Mouse (Mus musculus) heart, embryonic 14.5 days (tissue): ENCODE measurements around the gene Emb. TPM values are rescaled to one million over a fixed set of nuclear protein-coding genes. Genes with fewer than 3 reads are reported as not detected.

Experiments
- ATAC-seq: fragments of 200-750 bp; cut with Nextera tagmentation; 2 replicates; pipeline ENCODE4 v1.8.0; 2017; ENCODE audit warnings: low read depth, moderate TSS enrichment; ENCODE audit not compliant: insufficient number of reproducible peaks, insufficient read depth, low FRiP score
- H3K27ac ChIP-seq, 2 experiments: fragments of 200-500 bp in 1 of 2; fragments of 300-500 bp in 1 of 2; sonication (generic) in 1 of 2; replicated peaks in 1 of 2; 2 replicates each; pipeline ENCODE4 v1.5.1; 2012 to 2014; ENCODE audit warnings: low read depth in 2 of 2, low read length in 2 of 2, control low read depth in 1 of 2, mild to moderate bottlenecking in 1 of 2, mixed read lengths in 1 of 2; ENCODE audit not compliant: control insufficient read depth in 1 of 2, insufficient read depth in 1 of 2
- H3K27me3 ChIP-seq: fragments of 300-500 bp; sonication (generic); 2 replicates; pipeline ENCODE4 v1.6.1; 2014; ENCODE audit warnings: mild to moderate bottlenecking, low read length, control low read depth; ENCODE audit not compliant: control insufficient read depth, insufficient read depth
- H3K36me3 ChIP-seq: fragments of 300-500 bp; sonication (generic); 2 replicates; pipeline ENCODE4 v1.6.1; 2014; ENCODE audit warnings: mild to moderate bottlenecking, control low read depth, low read length, mixed read lengths; ENCODE audit not compliant: control insufficient read depth, insufficient read depth
- H3K4me1 ChIP-seq, 2 experiments: fragments of 200-500 bp in 1 of 2; fragments of 300-500 bp in 1 of 2; sonication (generic) in 1 of 2; 2 replicates each; pipeline ENCODE4 v1.6.1; 2012 to 2014; ENCODE audit warnings: low read length in 2 of 2, control low read depth in 1 of 2, mixed read lengths in 1 of 2; ENCODE audit not compliant: control insufficient read depth in 2 of 2, insufficient read depth in 2 of 2
- H3K4me2 ChIP-seq: fragments of 300-500 bp; sonication (generic); 2 replicates; pipeline ENCODE4 v1.6.1; 2014; ENCODE audit warnings: mild to moderate bottlenecking, low read length
- H3K4me3 ChIP-seq, 2 experiments: fragments of 200-500 bp in 1 of 2; fragments of 300-500 bp in 1 of 2; sonication (generic) in 1 of 2; 2 replicates each; pipeline ENCODE4 v1.5.1; 2012 to 2014; ENCODE audit warnings: low read length in 2 of 2, mild to moderate bottlenecking in 2 of 2, control low read depth in 1 of 2, low read depth in 1 of 2, moderate library complexity in 1 of 2; ENCODE audit not compliant: control insufficient read depth in 1 of 2, insufficient read depth in 1 of 2
- H3K9ac ChIP-seq: fragments of 300-500 bp; sonication (generic); 2 replicates; pipeline ENCODE4 v1.6.1; 2014; ENCODE audit warnings: mild to moderate bottlenecking, low read length
- H3K9me3 ChIP-seq: fragments of 300-500 bp; sonication (generic); 2 replicates; pipeline ENCODE4 v1.6.1; 2016; ENCODE audit warnings: low read length, control low read depth; ENCODE audit not compliant: control insufficient read depth
- WGBS: fragments of 180-500 bp; shearing (Covaris S2); extraction: QIAGEN DNeasy Blood & Tissue Kit; methylation state at CpG from one replicate; pipeline ENCODE4 v1.1.7; 2014; 5-methylcytosine and 5-hydroxymethylcytosine counted together
- polyA plus RNA-seq: library from polyadenylated mRNA; unstranded; fragments of >200 nt; fragmentation: Nextera tagmentation; extraction: Ambion mirVana; gene quantifications from 2 replicates; pipeline ENCODE4 v1.2.1, GENCODE M21; 2014

Gene Emb
- polyA plus RNA-seq, 1 experiment from 2014 or later, result 8.4 TPM

DNA sequence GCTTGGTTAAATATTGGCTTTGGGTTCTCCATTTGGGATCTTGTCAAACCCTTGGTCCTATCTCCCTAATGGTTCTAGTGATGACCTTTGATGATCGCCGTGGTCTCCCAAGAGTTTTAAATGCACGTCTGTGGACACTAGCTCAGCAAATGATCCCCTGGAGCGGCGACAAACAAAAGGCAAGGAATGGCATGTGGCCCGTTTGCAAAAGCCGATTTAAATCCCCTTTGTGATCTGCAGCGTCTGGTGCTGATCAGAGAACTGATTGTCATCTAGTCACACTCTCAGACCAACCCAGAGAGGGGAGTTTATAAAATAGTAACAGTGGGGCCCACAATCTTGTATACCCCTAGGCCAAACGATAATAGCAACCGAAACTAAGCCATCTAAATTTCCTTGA, 7.1 kb downstream of the Emb start:
- H3K9ac ChIP-seq, result no peak overlapping the region
- WGBS, result 26% methylated on average over 10 of the region's 10 CpGs
- H3K36me3 ChIP-seq, result no peaks in the 10 kb centered on the region
- H3K27ac ChIP-seq, result no peak overlapping the region
- ATAC-seq, result no peak
- H3K27me3 ChIP-seq, result no peaks in the 10 kb centered on the region
- H3K4me2 ChIP-seq, result no peak overlapping the region
- H3K9me3 ChIP-seq, result no peaks in the 10 kb centered on the region
- H3K4me1 ChIP-seq, result 0 out of 4 replicates have a peak, but pooled peaks cover 0 to 4% of the 10 kb centered on the region in 2 experiments
- H3K4me3 ChIP-seq, result no peak overlapping the region

DNA sequence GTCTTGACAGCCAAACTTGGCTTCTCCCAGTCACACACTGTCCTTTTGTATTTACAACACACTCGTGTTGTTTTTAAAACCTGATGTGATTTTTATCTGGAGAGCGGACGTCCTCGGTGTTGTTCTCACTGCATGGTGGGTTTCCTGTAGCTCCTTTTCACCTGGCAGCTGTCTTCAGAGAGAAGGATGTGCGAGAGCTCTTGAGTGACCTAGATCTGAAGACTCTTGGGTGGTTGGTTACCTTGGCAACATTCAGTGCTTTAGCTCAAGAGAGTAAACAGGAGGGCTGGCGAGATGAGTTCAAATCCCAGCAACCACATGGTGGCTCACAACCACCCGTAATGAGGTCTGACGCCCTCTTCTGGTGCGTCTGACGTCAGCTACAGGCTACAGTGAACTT, 7.8 kb downstream of the Emb start:
- H3K27ac ChIP-seq, result no peak overlapping the region
- WGBS, result 32% methylated on average over 10 of the region's 10 CpGs
- no peaks in the 10 kb centered on the region for H3K36me3 ChIP-seq
- no peak for ATAC-seq
- H3K4me2 ChIP-seq, result no peak overlapping the region
- H3K4me1 ChIP-seq, result 0 out of 4 replicates have a peak, but pooled peaks cover 0 to 4% of the 10 kb centered on the region in 2 experiments
- H3K9me3 ChIP-seq, result no peaks in the 10 kb centered on the region
- H3K9ac ChIP-seq, result no peak overlapping the region
- no peak overlapping the region for H3K4me3 ChIP-seq
- H3K27me3 ChIP-seq, result no peaks in the 10 kb centered on the region

DNA sequence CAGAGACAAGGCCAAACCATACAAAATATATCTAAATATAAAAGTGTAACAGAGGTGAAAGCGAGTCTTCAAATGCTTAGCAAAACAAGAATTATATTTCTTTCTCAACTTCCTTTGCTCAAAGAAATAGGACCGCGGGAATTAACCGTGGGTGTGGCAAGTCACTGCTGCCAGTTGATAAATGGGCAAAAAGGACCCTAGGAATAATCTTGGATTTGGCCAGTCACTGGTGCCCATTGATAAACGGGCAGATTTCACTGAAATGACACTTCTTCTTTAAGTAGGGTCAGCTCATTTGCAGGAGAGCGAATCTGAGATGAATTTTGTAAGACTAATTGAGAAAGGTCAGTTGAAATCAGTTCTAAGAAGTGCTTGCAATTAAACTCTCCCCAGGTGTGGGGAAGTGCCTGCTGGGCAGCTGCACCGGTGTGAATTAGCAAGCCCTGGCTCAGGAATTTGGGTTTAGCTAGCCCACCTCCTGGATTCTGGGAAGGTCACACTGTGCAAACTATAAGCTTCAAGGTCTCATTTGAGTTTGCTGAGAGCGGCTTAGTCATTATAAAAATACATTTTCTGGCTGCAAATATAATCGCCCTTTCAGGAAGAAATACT, 8.5 kb downstream of the Emb start:
- H3K4me3 ChIP-seq, result no peak overlapping the region
- H3K9me3 ChIP-seq, result no peaks in the 10 kb centered on the region
- no peak overlapping the region for H3K27ac ChIP-seq
- 0 out of 4 replicates have a peak, but pooled peaks cover 0 to 4% of the 10 kb centered on the region in 2 experiments for H3K4me1 ChIP-seq
- no peaks in the 10 kb centered on the region for H3K36me3 ChIP-seq
- H3K9ac ChIP-seq, result no peak overlapping the region
- no peak for ATAC-seq
- H3K4me2 ChIP-seq, result no peak overlapping the region
- H3K27me3 ChIP-seq, result no peaks in the 10 kb centered on the region; the same call in 1 of the 2 replicates
- WGBS, result 36% methylated on average over 9 of the region's 9 CpGs

DNA sequence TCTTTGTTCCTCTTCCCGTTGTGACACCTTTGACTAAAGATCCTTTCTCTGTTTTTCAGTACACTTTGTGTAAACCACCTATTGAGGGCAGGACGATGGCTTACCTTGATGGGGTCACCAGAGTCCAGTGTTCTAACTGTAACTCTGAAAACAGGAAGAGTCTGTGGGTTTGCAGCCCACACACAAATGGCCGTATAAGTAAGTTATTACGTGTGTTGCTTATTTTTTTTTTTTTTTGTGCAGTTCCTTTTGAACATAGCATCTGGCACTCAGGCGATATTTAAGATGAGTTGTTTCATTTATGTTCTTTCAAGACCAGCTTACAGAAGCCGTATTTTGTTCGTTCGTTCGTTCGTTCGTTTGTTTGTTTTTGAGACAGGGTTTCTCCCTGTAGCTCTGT, 9.3 kb downstream of the Emb start:
- Histone ChIP-seq H3K27me3 (no peaks in the 10 kb centered on the region; the same call in 1 of the 2 replicates), H3K4me2 (no peak overlapping the region), H3K4me1 (peaks cover 0 to 4% of the 10 kb centered on the region in 2 experiments; a peak in 1 of 4 replicates), H3K9ac (no peak overlapping the region), H3K4me3 (no peak overlapping the region), H3K27ac (no peak overlapping the region), H3K36me3 (no peaks in the 10 kb centered on the region), H3K9me3 (no peaks in the 10 kb centered on the region)
- ATAC-seq, result no peak
- 72% methylated on average over 11 of the region's 11 CpGs for WGBS

DNA sequence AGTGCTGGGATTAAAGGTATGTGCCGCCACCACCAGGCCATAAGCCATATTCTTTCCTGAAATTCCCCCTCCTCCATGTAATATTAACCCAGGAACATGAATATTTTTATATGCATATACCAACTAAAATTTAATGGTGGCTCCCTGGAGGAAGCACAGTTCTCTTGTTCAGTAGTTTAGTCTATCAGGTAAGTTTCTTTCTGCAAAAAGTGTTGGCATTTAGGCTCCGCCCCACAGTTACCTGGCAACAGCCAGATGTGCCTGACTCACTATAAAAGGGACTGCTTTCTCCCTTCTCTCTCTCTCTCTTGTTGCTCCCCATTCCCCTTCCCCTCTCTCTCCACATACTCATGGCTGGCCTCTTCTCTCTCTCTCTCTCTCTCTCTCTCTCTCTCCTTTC, 9.8 kb downstream of the Emb start:
- Histone ChIP-seq H3K36me3 (no peaks in the 10 kb centered on the region), H3K27ac (no peak overlapping the region), H3K4me1 (peaks cover 0 to 4% of the 10 kb centered on the region in 2 experiments; a peak in 1 of 4 replicates), H3K27me3 (no peaks in the 10 kb centered on the region; the same call in 1 of the 2 replicates), H3K4me3 (no peak overlapping the region), H3K9me3 (no peaks in the 10 kb centered on the region), H3K9ac (no peak overlapping the region), H3K4me2 (no peak overlapping the region)
- no peak for ATAC-seq
- 80% methylated on average over 2 of the region's 2 CpGs for WGBS

DNA sequence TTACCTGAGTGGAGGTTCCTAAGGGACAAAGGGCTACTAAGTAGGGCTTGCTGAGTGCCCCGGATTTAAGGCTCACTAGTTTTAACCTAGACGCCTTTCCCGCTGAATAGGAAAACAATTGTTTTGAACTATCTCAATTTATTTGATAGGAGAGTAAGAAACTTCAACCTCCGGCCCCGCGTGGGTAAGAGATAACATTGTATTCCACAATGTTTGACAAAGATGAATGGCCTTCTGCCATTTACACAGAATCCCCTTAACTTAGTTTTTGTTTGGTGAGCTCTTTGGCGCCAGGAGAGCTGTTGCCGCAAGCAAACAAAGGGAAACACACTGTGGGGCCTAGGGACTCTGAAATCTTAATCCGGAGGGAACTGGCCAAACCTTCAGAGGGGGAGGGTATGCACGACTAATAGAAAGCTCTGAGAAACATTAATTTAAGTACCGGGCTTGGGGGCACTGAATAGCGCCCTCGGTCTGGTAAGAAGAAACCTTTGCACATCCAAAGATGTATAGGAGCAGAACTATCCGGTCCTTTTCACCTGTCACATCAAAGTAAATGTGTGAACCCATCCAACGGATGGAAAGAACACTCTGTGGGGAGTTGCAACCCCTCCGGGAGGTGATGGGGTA, 11.7 kb downstream of the Emb start:
- no peaks in the 10 kb centered on the region for H3K36me3 ChIP-seq
- H3K27ac ChIP-seq, result no peak overlapping the region
- H3K9me3 ChIP-seq, result no peaks in the 10 kb centered on the region
- H3K4me1 ChIP-seq, result peaks cover 0 to 4% of the 10 kb centered on the region in 2 experiments; a peak in 1 of 4 replicates
- H3K27me3 ChIP-seq, result no peaks in the 10 kb centered on the region; the same call in 1 of the 2 replicates
- H3K4me3 ChIP-seq, result peak overlapping the region; percentile 73
- WGBS, result 11% methylated on average over 16 of the region's 16 CpGs
- H3K9ac ChIP-seq, result peak overlapping the region; percentile 71
- peak overlapping the region; percentile 99 for H3K4me2 ChIP-seq
- ATAC-seq, result no peak

DNA sequence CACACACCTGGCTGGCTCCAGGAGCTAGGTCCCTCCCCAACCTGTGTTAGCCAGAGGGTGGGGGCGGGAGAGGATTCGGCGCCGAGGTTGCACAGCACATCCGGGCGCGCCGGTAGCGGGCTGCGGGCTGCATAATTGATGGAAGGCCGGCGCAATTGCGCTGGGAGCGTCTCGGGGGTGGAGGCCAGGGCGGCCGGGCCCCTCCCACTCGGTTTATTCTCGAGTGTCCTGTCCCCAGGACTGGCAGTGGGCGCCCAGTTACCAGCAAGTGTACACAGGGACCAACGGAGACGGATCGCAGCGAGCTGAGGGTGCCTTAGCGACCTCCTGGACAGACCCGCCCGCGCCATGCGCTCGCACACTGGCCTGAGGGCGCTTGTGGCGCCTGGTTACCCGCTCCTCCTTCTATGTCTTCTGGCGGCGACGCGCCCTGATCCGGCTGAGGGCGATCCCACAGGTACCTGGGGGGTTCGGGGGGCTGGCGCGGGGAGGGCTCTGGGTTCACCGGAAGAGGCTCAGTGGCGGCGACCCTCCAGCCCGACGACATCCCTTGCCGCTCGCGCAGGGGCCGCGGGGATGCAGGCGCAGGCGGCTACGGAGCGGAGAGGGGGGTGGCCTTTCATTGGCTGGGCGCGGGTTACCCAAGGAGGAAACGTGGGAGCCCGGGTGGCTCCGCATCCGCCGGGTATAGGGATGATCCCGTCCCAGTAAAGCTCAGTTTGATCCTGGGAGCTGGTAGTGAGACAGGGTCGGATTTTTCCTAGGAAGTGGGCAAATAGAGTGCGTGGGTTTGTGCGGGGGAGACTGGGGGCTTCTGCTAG, 12.4 kb downstream of the Emb start, which contains the start of gene Gm17509:
Gene Gm17509 (minus strand): TSS at position 575 of the 821 bp plus-strand sequence.
- H3K27ac ChIP-seq, result no peak within 1 kb of the TSS
- peak; percentile 74 for ATAC-seq
- H3K4me1 ChIP-seq, result peaks cover 0 to 4% of the 10 kb centered on the region in 2 experiments; a peak in 1 of 4 replicates
- H3K9me3 ChIP-seq, result no peaks in the 10 kb centered on the region
- under 1% methylated on average over 64 of the region's 67 CpGs for WGBS
- no peaks in the 10 kb centered on the region for H3K36me3 ChIP-seq
- peak within 1 kb of the TSS; percentile 71 for H3K9ac ChIP-seq
- no peaks in the 10 kb centered on the region; the same call in 1 of the 2 replicates for H3K27me3 ChIP-seq
- peak within 1 kb of the TSS; percentile 99 for H3K4me2 ChIP-seq
- peak within 1 kb of the TSS; percentile 73 for H3K4me3 ChIP-seq
